Mouse (Mus musculus) cerebellum, adult 2 months (tissue): ENCODE data around the gene Acot13.

Source experiments
- CTCF ChIP-seq: fragments of 200-500 bp; IDR thresholded peaks from 2 replicates; pipeline ENCODE4 v1.5.1; 2011; ENCODE audit warnings: low read depth, mild to moderate bottlenecking, control low read depth, low read length, moderate library complexity, borderline replicate concordance; ENCODE audit not compliant: insufficient read depth
- POLR2A ChIP-seq: fragments of 200-500 bp; IDR thresholded peaks from 2 replicates; pipeline ENCODE4 v1.6.1; 2011; ENCODE audit warnings: low read length, control low read depth, borderline replicate concordance; ENCODE audit not compliant: insufficient read depth

GRCm38 (mm10) chr13:24786014-24786490, 45.3 kb downstream of the Acot13 start:
- no peak for TF ChIP-seq CTCF
- TF ChIP-seq POLR2A: 0 out of 2 replicates have a peak, but pooled peaks have one; percentile 21
